In genomic region chr12:16210111-16210510, GRCm38 (mm10) we compare ENCODE assay signal across 23 mouse cellular contexts.
DNase-seq lines count a peak whose midpoint lies in the region; ATAC-seq and TF ChIP-seq lines count a peak whose summit lies in the region.
"Had no signal": no experiment of that assay in that cellular context is flagged by ENCODE, and none has a peak within 500 bp of the region (broad histone marks: within the 10 kb centered on the region; RNA-seq: fewer than 3 reads in every experiment).

No protein-coding gene starts in this region.

- WGBS in kidney, adult 2 months = 43% methylated on average over 2 of the region's 2 CpGs
- WGBS in kidney, embryonic 14.5 days = 66% methylated on average over 2 of the region's 2 CpGs
- 82% methylated on average over 2 of the region's 2 CpGs for WGBS in limb, embryonic 10.5 days

- no peak overlapping the region for H3K4me2 ChIP-seq in kidney, embryonic 14.5 days (replicated peaks; ENCODE audit: low read depth, low read length)
- H3K4me2 ChIP-seq: embryonic facial prominence, embryonic 15.5 days; hindbrain, embryonic 12.5 days had no signal

- H3K9me3 ChIP-seq in kidney, embryonic 14.5 days (ENCODE audit: control insufficient read depth, low read length) = no peaks in the 10 kb centered on the region
- no peaks in the 10 kb centered on the region for H3K9me3 ChIP-seq in limb, embryonic 10.5 days (replicated peaks)
- H3K9me3 ChIP-seq: embryonic facial prominence, embryonic 15.5 days; forebrain, embryonic 10.5 days; heart, embryonic 10.5 days; hindbrain, embryonic 12.5 days had no signal

- DNase-seq in kidney, adult 2 months = peak; percentile 69
- DNase-seq in MN1 (ENCODE audit: low spot score) = peak; percentile 14
- peak; percentile 54 for DNase-seq in induced T-regulatory cell, adult 2 months (ENCODE audit: low read depth)
- peak; percentile 39 to 61 for DNase-seq in kidney, postnatal 25 days
- DNase-seq in left cerebral cortex, postnatal 36 days (ENCODE audit: low spot score in 2 of 2) = no peak
- no peak for DNase-seq in limb, embryonic 10.5 days (ENCODE audit: low spot score)
- no peak for DNase-seq in gastrocnemius, postnatal 10 days
- DNase-seq: adrenal gland, postnatal 10 days; cerebellum, adult 11 months; cerebellum, adult 9-11 months; cerebellum, postnatal 36 days; embryo, embryonic 11 days; heart, postnatal 10 days; heart, postnatal 4 days had no signal

- no peak overlapping the region for H3K9ac ChIP-seq in kidney, embryonic 14.5 days (ENCODE audit: low read depth, low read length)
- H3K9ac ChIP-seq: embryonic facial prominence, embryonic 15.5 days; hindbrain, embryonic 12.5 days had no signal

- H3K36me3 ChIP-seq in kidney, adult 2 months (ENCODE audit: control insufficient read depth, insufficient read depth, low read length) = no peaks in the 10 kb centered on the region
- H3K36me3 ChIP-seq in kidney, embryonic 14.5 days (ENCODE audit: control insufficient read depth, insufficient read depth, low read length) = no peaks in the 10 kb centered on the region
- H3K36me3 ChIP-seq in limb, embryonic 10.5 days = no peaks in the 10 kb centered on the region
- H3K36me3 ChIP-seq: embryonic facial prominence, embryonic 15.5 days; forebrain, embryonic 10.5 days; heart, embryonic 10.5 days; hindbrain, embryonic 12.5 days had no signal

- no peaks in the 10 kb centered on the region for H3K27me3 ChIP-seq in kidney, adult 2 months (replicated peaks; ENCODE audit: control insufficient read depth, insufficient read depth, low read length)
- H3K27me3 ChIP-seq in kidney, embryonic 14.5 days (ENCODE audit: control insufficient read depth, insufficient read depth, low read length) = no peaks in the 10 kb centered on the region
- no peaks in the 10 kb centered on the region for H3K27me3 ChIP-seq in limb, embryonic 10.5 days (ENCODE audit: low read depth, poor library complexity, severe bottlenecking)
- H3K27me3 ChIP-seq: CH12.LX; embryonic facial prominence, embryonic 15.5 days; hindbrain, embryonic 12.5 days had no signal

- H3K4me1 ChIP-seq in kidney, adult 2 months (ENCODE audit: control insufficient read depth, insufficient read depth, low read length) = no peaks in the 10 kb centered on the region
- H3K4me1 ChIP-seq in kidney, embryonic 14.5 days (ENCODE audit: control insufficient read depth, insufficient read depth, low read length) = peaks cover 3% of the 10 kb centered on the region; the same call in 1 of the 2 replicates
- no peaks in the 10 kb centered on the region for H3K4me1 ChIP-seq in limb, embryonic 10.5 days
- H3K4me1 ChIP-seq: embryonic facial prominence, embryonic 15.5 days; forebrain, embryonic 10.5 days; hindbrain, embryonic 12.5 days had no signal

- no peak for TF ChIP-seq POLR2A in kidney, adult 2 months (IDR thresholded peaks at IDR 0.05; ENCODE audit: low read depth, low read length)

- TF ChIP-seq CTCF in kidney, adult 2 months (conservative IDR thresholded peaks at IDR 0.05; ENCODE audit: insufficient read depth, insufficient read length, low read depth, low read length) = no peak

- H3K4me3 ChIP-seq in kidney, adult 2 months (ENCODE audit: insufficient read depth, low read depth, low read length) = no peak overlapping the region
- H3K4me3 ChIP-seq in kidney, embryonic 14.5 days (ENCODE audit: low read length) = no peak overlapping the region
- no peak overlapping the region for H3K4me3 ChIP-seq in limb, embryonic 10.5 days
- H3K4me3 ChIP-seq: embryonic facial prominence, embryonic 15.5 days; erythroblast, embryonic 14.5 days; forebrain, embryonic 10.5 days; heart, embryonic 10.5 days; hindbrain, embryonic 12.5 days had no signal

- intact Hi-C loops in left cerebral cortex, postnatal 36 days (cut with DNase I) = no loop called here

- no peak for ATAC-seq in kidney, embryonic 14.5 days (ENCODE audit: low FRiP score, low TSS enrichment)
- ATAC-seq: forebrain, embryonic 14.5 days; hindbrain, embryonic 16.5 days had no signal

- H3K27ac ChIP-seq in kidney, adult 2 months (ENCODE audit: insufficient read depth, low read depth, low read length) = peak overlapping the region; percentile 80; the same call in 1 of the 2 replicates
- H3K27ac ChIP-seq in kidney, embryonic 14.5 days (ENCODE audit: low read depth, low read length) = no peak overlapping the region
- no peak overlapping the region for H3K27ac ChIP-seq in limb, embryonic 10.5 days
- H3K27ac ChIP-seq: embryonic facial prominence, embryonic 15.5 days; forebrain, embryonic 10.5 days; heart, embryonic 10.5 days; hindbrain, embryonic 12.5 days had no signal

Comparison
In these comparisons a context has a peak if more than half of its experiments do, and no peak if none do; other contexts are left out.
1. DNase-seq: peak in kidney, adult 2 months (single experiment), MN1 (single experiment), induced T-regulatory cell, adult 2 months (single experiment) and kidney, postnatal 25 days (2 of 2); none in left cerebral cortex, postnatal 36 days (0 of 2), limb, embryonic 10.5 days (single experiment) and gastrocnemius, postnatal 10 days (single experiment).